In the genomic region with DNA sequence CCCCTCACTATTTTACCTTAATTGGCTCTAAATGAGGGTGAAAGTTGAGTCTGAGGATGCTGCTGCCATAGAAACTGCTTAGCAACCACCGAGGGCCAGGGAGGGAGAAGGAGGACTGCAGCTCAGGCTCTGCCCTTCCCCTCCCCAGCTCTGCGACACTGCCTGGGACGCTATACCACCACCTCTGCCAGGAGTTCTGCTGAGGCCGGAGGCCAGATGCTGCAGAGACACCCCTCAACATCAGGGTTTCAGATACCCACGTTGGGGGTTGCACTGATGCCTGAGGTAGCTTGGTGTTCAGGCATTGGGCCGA, we compare ENCODE assay signal across 3 mouse cellular contexts. TPM values are rescaled to one million over a fixed set of nuclear protein-coding genes. Genes with fewer than 3 reads are reported as not detected.
"Had no signal": no experiment of that assay in that cellular context is flagged by ENCODE, and none has a peak within 500 bp of the region (broad histone marks: within the 10 kb centered on the region; RNA-seq: fewer than 3 reads in every experiment).

No protein-coding gene starts in this region.

RNA-seq across cellular contexts. Expression of gene Gm49673, which starts 46.3 kb away (rescaled TPM):
- total RNA-seq: megakaryocyte progenitor cell, adult 5-6 weeks had no signal
- polyA plus RNA-seq: intestine, postnatal 0 days; liver, embryonic 15.5 days had no signal
